Mouse (Mus musculus) brain, embryonic 14.5 days (tissue): ENCODE measurements around the gene Anks6. TPM values are rescaled to one million over a fixed set of nuclear protein-coding genes. Genes with fewer than 3 reads are reported as not detected.
"Not testable (repeated sequence)": the region's sequence is repeated elsewhere in the genome, so short reads cannot be mapped to it uniquely, and the experiment has no call there.

ENCODE experiments used
- DNase-seq: peaks from one replicate; pipeline ENCODE4 v3.0.0-alpha.2; 2011; ENCODE audit warnings: low read depth
- CTCF ChIP-seq: fragments of 200-500 bp; IDR thresholded peaks from 2 replicates; pipeline ENCODE4 v1.5.1; 2012; ENCODE audit warnings: inconsistent platforms, mild to moderate bottlenecking, moderate library complexity, borderline replicate concordance; ENCODE audit not compliant: insufficient read depth, insufficient read length; ENCODE audit errors: extremely low read depth
- POLR2A ChIP-seq: fragments of 200-500 bp; IDR thresholded peaks from 2 replicates; pipeline ENCODE4 v1.6.1; 2012; ENCODE audit warnings: mild to moderate bottlenecking, inconsistent platforms, borderline replicate concordance; ENCODE audit not compliant: poor library complexity, insufficient read depth, insufficient read length, severe bottlenecking; ENCODE audit errors: extremely low read depth
- polyA plus RNA-seq: library from polyadenylated mRNA; depleted of rRNA; stranded (reverse); fragments of >200 nt; gene quantifications from 2 replicates; pipeline ENCODE4 v1.2.3, GENCODE M21; 2012

Anks6 gene
- polyA plus RNA-seq, 1 experiment = 17.3 TPM

DNA sequence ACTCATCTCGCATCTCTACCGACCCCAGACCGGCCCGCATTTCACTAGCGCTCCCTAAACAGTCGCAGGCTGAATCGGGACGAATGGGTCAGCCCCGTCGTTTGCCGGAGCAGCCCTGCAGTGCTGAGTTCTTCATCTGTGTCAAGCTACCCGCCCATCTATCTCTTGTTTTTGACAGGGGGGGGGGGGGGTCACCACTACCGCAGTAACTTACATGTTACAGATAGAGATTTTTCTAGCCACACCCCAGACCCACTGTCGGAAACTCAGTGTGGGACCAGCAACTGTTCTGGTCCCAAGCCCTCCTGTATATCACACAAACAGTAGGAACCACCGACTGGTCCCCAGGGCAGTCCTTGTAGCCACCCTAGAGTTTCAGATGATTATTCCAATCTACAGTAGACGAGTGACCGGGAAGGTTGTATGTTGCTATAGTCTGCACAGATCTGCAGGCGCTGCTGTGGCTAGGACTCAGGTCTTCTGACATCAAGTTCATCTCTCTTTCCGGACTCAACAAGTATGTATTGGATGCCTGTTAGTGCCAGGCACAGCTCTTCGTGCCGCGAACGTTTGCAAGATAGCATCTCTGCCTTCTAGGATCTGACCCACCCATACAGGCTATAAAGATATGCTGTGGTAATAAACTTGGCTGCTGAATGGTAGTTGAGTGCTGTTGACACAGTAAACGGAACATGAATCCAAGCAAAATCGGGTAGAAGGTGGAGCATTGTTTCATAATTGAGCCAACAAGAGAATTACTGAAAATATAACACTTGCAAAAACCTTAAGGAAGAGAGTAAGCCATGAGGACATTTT, 491 bp upstream of the Anks6 start:
- no peak for TF ChIP-seq POLR2A
- TF ChIP-seq CTCF = no peak
- no peak for DNase-seq

DNA sequence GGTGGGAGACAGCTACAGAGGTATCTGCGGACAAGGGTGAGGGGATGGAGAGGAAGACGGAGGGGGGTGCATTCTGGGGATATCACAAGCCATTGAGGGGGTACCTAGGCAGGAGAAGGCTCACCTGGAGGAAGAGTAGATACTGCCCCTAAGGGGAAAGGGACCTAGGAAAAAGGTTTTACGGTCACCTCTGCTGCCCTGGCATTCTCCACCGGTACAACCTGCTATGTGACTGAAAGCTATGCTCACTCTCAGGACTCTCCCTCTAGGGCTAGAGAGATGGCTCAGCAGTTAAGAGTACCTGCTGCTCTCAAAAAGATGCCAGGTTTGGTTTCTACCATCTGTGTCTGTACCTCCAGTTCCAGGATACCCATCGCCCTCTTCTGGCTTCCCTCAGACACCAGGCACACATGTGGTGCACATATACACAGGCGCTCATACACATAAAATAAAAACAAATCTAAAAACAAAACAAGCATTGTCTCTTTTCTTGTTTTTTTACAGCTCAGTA, 1.6 kb downstream of the Anks6 start:
- TF ChIP-seq CTCF (no peak), POLR2A (no peak)
- no peak for DNase-seq

GRCm38 (mm10) chr4:47055170-47055569, 2.1 kb downstream of the Anks6 start:
- not testable (repeated sequence) for DNase-seq

DNA sequence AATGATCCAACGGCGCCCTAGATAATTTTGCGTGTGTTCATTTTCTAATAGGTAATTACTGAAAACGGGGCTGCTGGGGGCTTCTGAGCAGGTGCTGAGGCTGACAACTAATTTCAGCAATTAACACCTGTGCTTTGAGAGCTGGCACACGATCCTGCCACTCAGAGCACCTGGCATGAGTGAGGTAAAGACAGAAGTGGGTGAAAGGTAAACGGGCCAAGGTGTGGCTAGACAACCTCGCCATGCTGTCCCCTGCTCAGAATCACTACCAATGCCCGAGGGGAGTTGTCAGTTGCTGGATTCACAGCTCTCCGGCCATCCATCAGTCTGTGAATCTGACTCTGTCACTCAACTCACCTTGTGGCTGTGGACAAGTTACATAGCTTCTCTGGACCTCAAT, 5.3 kb downstream of the Anks6 start:
- no peak for DNase-seq

GRCm38 (mm10) chr4:47050642-47051381, 6.4 kb downstream of the Anks6 start:
- no peak for TF ChIP-seq POLR2A
- no peak for TF ChIP-seq CTCF
- DNase-seq = no peak

More for the DNA sequence above, 5.3 kb downstream of the Anks6 start:
- TF ChIP-seq POLR2A (no peak), CTCF (no peak)

DNA sequence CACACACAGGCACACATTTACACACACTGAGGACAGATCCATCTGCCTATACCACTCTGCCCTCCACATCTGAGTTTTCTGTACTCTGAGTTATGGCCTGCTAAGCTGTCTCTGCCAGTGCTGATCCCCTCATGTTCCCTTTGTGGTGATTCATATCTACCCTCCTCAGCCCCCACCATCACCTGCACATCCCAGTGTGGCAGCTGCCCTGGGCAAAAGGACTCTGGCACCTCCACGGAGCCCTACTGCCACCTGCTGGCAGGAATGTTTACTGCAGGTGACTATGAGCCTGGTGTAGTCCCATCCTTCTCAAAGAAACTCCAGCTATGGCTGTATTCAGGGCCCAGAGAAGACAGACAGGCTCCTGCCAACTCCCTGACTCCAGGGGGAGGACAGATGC, 7.1 kb downstream of the Anks6 start:
- TF ChIP-seq POLR2A = no peak
- peak; percentile 84 for TF ChIP-seq CTCF
- DNase-seq = peak; percentile 76

DNA sequence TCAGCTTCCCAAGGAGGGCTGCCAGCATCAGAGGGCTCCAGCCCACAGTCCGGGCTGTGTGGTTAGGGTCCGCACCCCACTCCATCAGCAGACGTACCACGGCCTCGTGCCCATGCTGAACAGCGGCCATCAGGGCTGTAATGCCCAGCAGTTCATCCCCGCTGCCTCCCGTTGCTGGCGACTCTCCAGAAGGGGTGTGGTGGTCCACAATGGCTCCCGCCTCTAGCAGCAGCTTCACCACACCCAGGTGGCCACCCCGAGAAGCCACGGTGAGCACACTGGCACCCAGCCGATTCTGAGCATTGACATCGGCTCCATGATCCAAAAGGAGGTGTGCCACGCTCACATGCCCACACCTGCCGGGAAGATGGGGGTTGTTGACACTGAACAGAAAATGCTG, 8.0 kb downstream of the Anks6 start:
- no peak for TF ChIP-seq POLR2A
- TF ChIP-seq CTCF = no peak
- DNase-seq = no peak

DNA sequence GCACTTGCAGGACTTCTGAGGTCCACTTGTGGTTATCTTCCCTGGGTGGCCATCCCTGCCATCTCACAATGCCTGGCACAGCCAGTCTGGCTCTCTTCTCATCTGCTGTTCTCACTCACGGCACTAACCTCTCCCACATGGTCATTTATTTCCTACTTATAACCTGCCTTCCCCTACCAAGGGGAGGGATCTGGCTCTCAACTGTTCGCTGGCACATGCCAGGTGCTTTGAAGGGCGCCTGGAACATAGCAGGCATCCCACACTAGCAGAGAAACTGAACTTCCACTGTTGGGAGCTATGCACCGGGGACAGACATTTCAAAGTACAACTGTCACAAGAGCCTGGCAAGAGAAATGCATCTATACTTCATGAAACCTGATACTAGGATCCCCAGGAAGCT, 9.5 kb downstream of the Anks6 start:
- TF ChIP-seq CTCF (no peak), POLR2A (no peak)
- no peak for DNase-seq

GRCm38 (mm10) chr4:47046974-47047373, 10.3 kb downstream of the Anks6 start:
- no peak for TF ChIP-seq POLR2A
- TF ChIP-seq CTCF = peak; percentile 42; the same call in 1 of the 2 replicates
- no peak for DNase-seq

DNA sequence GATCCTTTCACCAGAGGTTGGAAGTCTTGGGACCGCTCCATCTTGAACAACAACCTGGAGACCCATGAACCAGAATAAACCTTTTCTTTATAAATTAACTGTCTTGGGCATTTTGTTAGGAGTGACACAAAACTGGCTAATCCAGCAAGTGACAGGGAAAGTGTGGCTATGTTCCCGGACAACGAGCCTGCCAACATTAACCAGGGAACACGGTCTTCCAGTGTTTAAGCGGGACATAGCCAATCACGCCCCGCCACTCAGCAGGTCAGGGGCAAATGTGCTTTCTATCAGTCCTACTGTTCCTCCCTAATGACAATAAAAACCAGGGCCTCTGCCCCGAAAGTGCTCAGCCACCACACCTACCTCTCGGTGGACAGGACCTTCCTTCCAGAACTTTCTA, 13.4 kb downstream of the Anks6 start:
- no peak for DNase-seq
- TF ChIP-seq CTCF = no peak
- no peak for TF ChIP-seq POLR2A

DNA sequence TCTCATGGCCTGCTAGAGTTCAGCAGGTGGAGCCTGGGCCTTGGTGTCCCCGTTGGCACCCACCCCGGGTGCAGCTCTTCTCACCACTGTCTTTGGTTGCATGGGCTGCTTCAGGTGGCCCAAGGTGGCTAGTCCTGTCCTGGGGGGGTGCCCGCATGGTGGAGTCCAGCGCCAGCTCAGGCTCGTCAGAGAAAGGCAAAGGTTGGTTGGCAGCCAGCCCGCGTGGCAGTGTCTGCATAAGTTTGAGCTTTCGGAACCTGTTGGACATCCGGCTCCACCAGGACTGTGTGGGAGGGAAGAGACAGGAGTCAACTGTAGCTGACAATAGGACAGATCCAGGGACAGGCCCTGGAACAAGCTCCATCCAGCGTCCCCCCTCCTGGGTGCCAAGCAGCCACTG, 17.6 kb downstream of the Anks6 start:
- DNase-seq = no peak
- TF ChIP-seq POLR2A = no peak
- TF ChIP-seq CTCF = no peak

- TF ChIP-seq CTCF (peak; percentile 95), POLR2A (no peak)
- DNase-seq = peak; percentile 89
These were observed 19.9 kb downstream of the Anks6 start for GRCm38 (mm10) chr4:47037321-47037657.
